Mouse (Mus musculus) cortical plate, adult 2 months (tissue): Measurements from ENCODE around the gene Porcn. TPM values are rescaled to one million over a fixed set of nuclear protein-coding genes. Genes with fewer than 3 reads are reported as not detected.
A peak's percentile ranks its signal among the peaks of the same experiment; 100 is the strongest.

Source experiments
- H3K27ac ChIP-seq: fragments of 200-500 bp; 2 replicates; pipeline ENCODE4 v1.5.1; 2012; ENCODE audit warnings: low read length, control low read depth, inconsistent platforms; ENCODE audit not compliant: insufficient read depth
- H3K4me1 ChIP-seq: fragments of 200-500 bp; 2 replicates; pipeline ENCODE4 v1.6.1; 2011; ENCODE audit warnings: low read length; ENCODE audit not compliant: control insufficient read depth, insufficient read depth
- H3K4me3 ChIP-seq: fragments of 200-500 bp; 2 replicates; pipeline ENCODE4 v1.5.1; 2011; ENCODE audit warnings: mild to moderate bottlenecking, low read length, control low read depth; ENCODE audit not compliant: insufficient read depth
- CTCF ChIP-seq: fragments of 200-500 bp; IDR thresholded peaks from 2 replicates; pipeline ENCODE4 v1.5.1; 2011; ENCODE audit warnings: mild to moderate bottlenecking, control low read depth, low read length; ENCODE audit not compliant: insufficient read depth; ENCODE audit errors: extremely low read depth
- POLR2A ChIP-seq: fragments of 200-500 bp; IDR thresholded peaks from 2 replicates; pipeline ENCODE4 v1.6.1; 2011; ENCODE audit warnings: mild to moderate bottlenecking, low read length, control low read depth; ENCODE audit not compliant: insufficient read depth; ENCODE audit errors: extremely low read depth
- polyA plus RNA-seq: library from polyadenylated mRNA; depleted of rRNA; stranded (reverse); fragments of >200 nt; gene quantifications from 2 replicates; pipeline ENCODE4 v1.2.3, GENCODE M21; 2012; rRNA removed

Gene Porcn
- 129 and 134 TPM in 2 replicates for polyA plus RNA-seq

GRCm38 (mm10) chrX:8206015-8206693, at the start of gene Porcn:
TSS of gene Porcn (minus strand) at chrX:8206525.
- peak within 1 kb of the TSS; percentile 75 for H3K4me3 ChIP-seq
- no peaks in the 10 kb centered on the region; the same call in none of the 2 replicates for H3K4me1 ChIP-seq
- H3K27ac ChIP-seq: peak within 1 kb of the TSS; percentile 91
- TF ChIP-seq CTCF (no peak), POLR2A (peak; percentile 46; the same call in 1 of the 2 replicates)

GRCm38 (mm10) chrX:8255807-8256206, 49.5 kb upstream of the Porcn start:
- no peak overlapping the region for H3K4me3 ChIP-seq
- H3K27ac ChIP-seq: no peak overlapping the region
- no peaks in the 10 kb centered on the region; the same call in 1 of the 2 replicates for H3K4me1 ChIP-seq
- TF ChIP-seq POLR2A: no peak
- TF ChIP-seq CTCF: no peak

- H3K4me1 ChIP-seq: no peaks in the 10 kb centered on the region; the same call in 1 of the 2 replicates
- H3K27ac ChIP-seq: no peak overlapping the region
- TF ChIP-seq POLR2A (no peak), CTCF (no peak)
- no peak overlapping the region for H3K4me3 ChIP-seq
Observed at GRCm38 (mm10) chrX:8253711-8254110, 47.4 kb upstream of the Porcn start.

- peak within 1 kb of the TSS; percentile 67 for H3K27ac ChIP-seq
- H3K4me3 ChIP-seq: peak within 1 kb of the TSS; percentile 79
- no peaks in the 10 kb centered on the region; the same call in 1 of the 2 replicates for H3K4me1 ChIP-seq
- TF ChIP-seq POLR2A (0 out of 2 replicates have a peak, but pooled peaks have one; percentile 33), CTCF (no peak)
Observed at GRCm38 (mm10) chrX:8252334-8253285, 46.3 kb upstream of the Porcn start, which contains the start of gene Ftsj1. TSS of gene Ftsj1 (minus strand) at chrX:8252406.

- TF ChIP-seq CTCF (no peak), POLR2A (0 out of 2 replicates have a peak, but pooled peaks have one; percentile 31)
- Histone ChIP-seq H3K27ac (no peak overlapping the region), H3K4me3 (peak overlapping the region; percentile 79), H3K4me1 (no peaks in the 10 kb centered on the region; the same call in 1 of the 2 replicates)
Observed at GRCm38 (mm10) chrX:8251789-8252333, 45.5 kb upstream of the Porcn start.

- Histone ChIP-seq H3K4me3 (no peak overlapping the region), H3K27ac (no peak overlapping the region), H3K4me1 (no peaks in the 10 kb centered on the region; the same call in 1 of the 2 replicates)
- TF ChIP-seq CTCF: no peak
- TF ChIP-seq POLR2A: no peak
Observed at GRCm38 (mm10) chrX:8248542-8249120, 42.3 kb upstream of the Porcn start.

GRCm38 (mm10) chrX:8247680-8248079, 41.4 kb upstream of the Porcn start:
- no peak for TF ChIP-seq POLR2A
- Histone ChIP-seq H3K27ac (no peak overlapping the region), H3K4me3 (no peak overlapping the region), H3K4me1 (no peaks in the 10 kb centered on the region; the same call in 1 of the 2 replicates)

- H3K27ac ChIP-seq: no peak overlapping the region
- TF ChIP-seq CTCF (no peak), POLR2A (no peak)
- no peak overlapping the region for H3K4me3 ChIP-seq
- no peaks in the 10 kb centered on the region for H3K4me1 ChIP-seq
Observed at GRCm38 (mm10) chrX:8238804-8239395, 32.6 kb upstream of the Porcn start.
